Mouse (Mus musculus) lung, adult 2 months (tissue): Measurements from ENCODE around the gene Arcn1.

ENCODE experiments used
- CTCF ChIP-seq: fragments of 200-500 bp; IDR thresholded peaks from 2 replicates; pipeline ENCODE4 v1.5.1; 2011; ENCODE audit warnings: mild to moderate bottlenecking, low read length, control low read depth; ENCODE audit not compliant: insufficient read depth
- POLR2A ChIP-seq: fragments of 200-500 bp; IDR thresholded peaks from 2 replicates; pipeline ENCODE4 v1.6.1; 2011; ENCODE audit warnings: low read depth, mild to moderate bottlenecking, control low read depth, low read length, borderline replicate concordance; ENCODE audit errors: extremely low read depth

GRCm38 (mm10) chr9:44799958-44800324 is 32.3 kb upstream of the Arcn1 start:
- no peak for TF ChIP-seq CTCF
- no peak for TF ChIP-seq POLR2A
